Mouse (Mus musculus): ENCODE results near the gene Arid1b. TPM values are rescaled to one million over a fixed set of nuclear protein-coding genes. Genes with fewer than 3 reads are reported as not detected.

The Arid1b gene
- polyA plus RNA-seq, 1 experiment from 2014 or later, result 46.4 TPM

DNA sequence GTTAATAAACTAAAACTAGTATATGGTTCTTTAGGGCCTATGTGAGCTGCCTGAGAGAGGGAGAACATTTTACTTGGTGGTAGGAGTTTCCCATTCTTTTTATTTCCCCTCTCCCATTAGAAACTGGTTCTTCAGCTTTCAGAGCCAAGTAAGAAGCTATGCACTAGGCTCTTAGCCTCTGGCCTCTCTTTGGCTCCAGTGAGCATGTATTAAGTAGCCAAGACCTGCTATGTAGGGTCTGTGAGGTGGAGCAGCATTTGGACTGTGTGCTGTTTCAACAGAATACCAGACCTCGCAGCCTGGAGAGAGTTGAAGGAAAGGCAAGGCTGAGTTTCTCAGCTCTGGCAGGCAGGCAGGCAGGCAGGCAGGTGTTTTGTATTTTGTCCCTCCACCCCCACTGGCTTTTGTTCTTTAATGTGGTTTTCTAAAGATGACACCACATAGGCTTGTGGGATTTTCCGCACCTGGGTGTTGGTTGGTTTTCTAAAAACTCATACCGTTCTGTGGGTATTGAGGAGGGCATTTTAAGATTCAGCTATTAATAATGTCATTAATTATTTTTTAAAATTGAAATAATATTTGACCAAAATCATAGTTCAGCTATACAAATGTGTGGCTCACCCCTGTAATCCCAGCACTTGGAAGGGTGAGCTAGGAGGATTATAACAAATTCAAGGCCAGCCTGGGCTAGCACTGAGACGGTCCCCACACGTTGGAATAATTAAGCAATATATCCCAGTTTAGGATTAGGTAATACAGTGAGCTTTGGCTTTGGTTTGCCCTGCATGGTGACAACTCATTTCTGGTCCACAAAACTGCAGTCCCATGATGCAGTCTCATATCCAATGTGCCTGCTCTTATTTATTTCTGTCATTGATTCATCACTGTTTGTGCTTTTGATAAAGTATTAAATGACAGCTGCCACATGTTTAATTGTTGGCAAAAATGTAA is 132.0 kb downstream of the Arid1b start:
- in situ Hi-C loops (cut with MboI; ENCODE audit: low pct_unique_long_range_greater_than_20kb), result no loop called here
- POLR2A ChIA-PET, result interaction anchor here (0.6 kb wide), 1 partner anchor 23 kb away, joined by 3 read pairs; no protein-coding TSS in a partner anchor
- ATAC-seq (no peak), DNase-seq (ENCODE audit: low read depth, low spot score) (no peak)
- CTCF ChIA-PET, result no interaction called here
- no peaks in the 10 kb centered on the region for H3K27me3 ChIP-seq
- TF ChIP-seq CTCF (IDR thresholded peaks at IDR 0.05), result no peak

- in situ Hi-C loops (cut with MboI; ENCODE audit: low pct_unique_long_range_greater_than_20kb), result no loop called here
- H3K27me3 ChIP-seq, result no peaks in the 10 kb centered on the region
- DNase-seq (ENCODE audit: low read depth, low spot score), result no peak
- no peak for ATAC-seq
- ChIA-PET CTCF (interaction anchor here (2.1 kb wide), 1 partner anchor 11 kb away, joined by 6 read pairs; no protein-coding TSS in a partner anchor), POLR2A (no interaction called here)
- TF ChIP-seq CTCF (IDR thresholded peaks at IDR 0.05), result no peak
Observed at GRCm38 (mm10) chr17:5129606-5130005, 135.5 kb downstream of the Arid1b start.

- no peak for TF ChIP-seq CTCF (IDR thresholded peaks at IDR 0.05)
- DNase-seq (ENCODE audit: low read depth, low spot score) (no peak), ATAC-seq (no peak)
- in situ Hi-C loops (cut with MboI; ENCODE audit: low pct_unique_long_range_greater_than_20kb), result no loop called here
- ChIA-PET CTCF (no interaction called here), POLR2A (no interaction called here)
- no peaks in the 10 kb centered on the region for H3K27me3 ChIP-seq
Observed at GRCm38 (mm10) chr17:5130116-5130515, 136.0 kb downstream of the Arid1b start.

DNA sequence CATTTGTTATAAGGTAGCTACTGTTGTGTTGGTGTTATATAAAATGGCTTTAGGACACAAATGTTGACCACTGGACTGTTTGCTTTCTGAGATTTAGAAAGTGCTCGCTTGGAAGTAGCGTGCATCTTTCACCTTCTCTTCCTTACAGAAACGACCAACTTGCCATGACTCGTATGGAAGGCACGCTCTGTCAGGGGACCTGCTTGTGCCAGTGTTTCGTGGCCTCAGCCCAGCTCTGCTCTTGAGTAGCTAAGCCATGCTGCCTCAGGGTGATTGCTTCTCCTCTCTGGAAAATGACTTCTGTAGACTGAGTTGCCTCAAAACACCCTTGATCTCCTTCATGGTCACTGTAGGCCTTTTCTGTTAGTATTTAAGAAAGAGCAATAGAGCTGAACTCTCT is 137.6 kb downstream of the Arid1b start:
- peak; percentile 30 for DNase-seq (ENCODE audit: low read depth, low spot score)
- TF ChIP-seq CTCF (IDR thresholded peaks at IDR 0.05), result no peak
- POLR2A ChIA-PET, result no interaction called here
- in situ Hi-C loops (cut with MboI; ENCODE audit: low pct_unique_long_range_greater_than_20kb), result no loop called here
- CTCF ChIA-PET, result no interaction called here
- peak; percentile 15 for ATAC-seq
- no peaks in the 10 kb centered on the region for H3K27me3 ChIP-seq

GRCm38 (mm10) chr17:5132296-5132986 is 138.3 kb downstream of the Arid1b start:
- ATAC-seq (peak; percentile 90), DNase-seq (ENCODE audit: low read depth, low spot score) (peak; percentile 44)
- no peaks in the 10 kb centered on the region for H3K27me3 ChIP-seq
- ChIA-PET CTCF (no interaction called here), POLR2A (no interaction called here)
- no peak for TF ChIP-seq CTCF (IDR thresholded peaks at IDR 0.05)
- in situ Hi-C loops (cut with MboI; ENCODE audit: low pct_unique_long_range_greater_than_20kb), result no loop called here

DNA sequence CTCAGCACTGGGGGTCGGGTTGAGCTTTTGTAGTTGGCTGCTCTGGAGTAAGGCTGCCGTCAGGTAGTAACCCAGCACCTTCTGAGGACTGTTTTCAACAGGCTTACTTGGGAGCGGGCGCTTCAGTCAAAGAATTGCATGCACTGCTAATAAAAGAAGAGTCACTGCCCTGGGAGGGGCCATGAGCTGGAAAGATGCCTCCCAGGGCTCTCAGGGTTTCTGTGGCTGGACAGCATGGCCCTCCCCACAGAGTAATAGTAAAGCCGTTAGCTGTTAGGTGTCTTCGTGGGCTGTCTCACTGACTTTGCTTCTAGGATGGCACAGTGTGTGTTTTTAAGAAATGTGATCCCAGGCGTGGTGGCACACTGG is 138.8 kb downstream of the Arid1b start:
- in situ Hi-C loops (cut with MboI; ENCODE audit: low pct_unique_long_range_greater_than_20kb), result no loop called here
- peak; percentile 63 for ATAC-seq
- ChIA-PET POLR2A (no interaction called here), CTCF (no interaction called here)
- TF ChIP-seq CTCF (IDR thresholded peaks at IDR 0.05), result no peak
- DNase-seq (ENCODE audit: low read depth, low spot score), result peak; percentile 41
- no peaks in the 10 kb centered on the region for H3K27me3 ChIP-seq

DNA sequence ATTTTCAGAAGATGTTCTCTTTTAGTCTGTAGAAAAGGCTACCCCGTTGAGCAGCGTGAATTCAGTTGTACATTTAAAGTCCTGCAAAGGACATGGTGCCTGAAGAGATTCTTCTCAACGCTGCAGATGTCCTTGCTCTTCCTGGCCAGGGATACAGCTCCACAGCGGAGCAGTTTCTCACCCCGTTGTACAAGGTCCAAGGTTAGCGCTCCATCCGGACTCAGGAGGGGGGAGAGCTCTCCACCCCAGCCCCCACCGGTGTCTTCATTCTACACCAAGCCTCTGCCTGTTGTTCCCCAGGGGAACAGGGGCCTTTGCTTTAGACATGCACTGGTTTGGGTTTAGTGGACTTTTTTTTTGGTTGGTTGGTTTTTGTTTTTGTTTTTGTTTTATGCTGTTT is 139.7 kb downstream of the Arid1b start:
- no peak for ATAC-seq
- in situ Hi-C loops (cut with MboI; ENCODE audit: low pct_unique_long_range_greater_than_20kb), result no loop called here
- CTCF ChIA-PET, result interaction anchor here (1.0 kb wide), 1 partner anchor 10 kb away, joined by 3 read pairs; no protein-coding TSS in a partner anchor

GRCm38 (mm10) chr17:5134271-5134670 is 140.1 kb downstream of the Arid1b start:
- TF ChIP-seq CTCF (IDR thresholded peaks at IDR 0.05), result no peak
- POLR2A ChIA-PET, result no interaction called here
- CTCF ChIA-PET, result interaction anchor here (1.0 kb wide), 1 partner anchor 10 kb away, joined by 3 read pairs; no protein-coding TSS in a partner anchor
- in situ Hi-C loops (cut with MboI; ENCODE audit: low pct_unique_long_range_greater_than_20kb), result no loop called here
- no peaks in the 10 kb centered on the region for H3K27me3 ChIP-seq
- ATAC-seq, result no peak
- no peak for DNase-seq (ENCODE audit: low read depth, low spot score)

More for the DNA sequence above, 139.7 kb downstream of the Arid1b start:
- no peak for DNase-seq (ENCODE audit: low read depth, low spot score)
- no peak for TF ChIP-seq CTCF (IDR thresholded peaks at IDR 0.05)
- H3K27me3 ChIP-seq, result no peaks in the 10 kb centered on the region
- POLR2A ChIA-PET, result no interaction called here

- in situ Hi-C loops (cut with MboI; ENCODE audit: low pct_unique_long_range_greater_than_20kb), result loop anchor here (5.0 kb wide), 1 partner anchor 76 kb away; no protein-coding TSS in a partner anchor
- DNase-seq (ENCODE audit: low read depth, low spot score), result no peak
Observed at GRCm38 (mm10) chr17:5137936-5138335, 143.8 kb downstream of the Arid1b start.

DNA sequence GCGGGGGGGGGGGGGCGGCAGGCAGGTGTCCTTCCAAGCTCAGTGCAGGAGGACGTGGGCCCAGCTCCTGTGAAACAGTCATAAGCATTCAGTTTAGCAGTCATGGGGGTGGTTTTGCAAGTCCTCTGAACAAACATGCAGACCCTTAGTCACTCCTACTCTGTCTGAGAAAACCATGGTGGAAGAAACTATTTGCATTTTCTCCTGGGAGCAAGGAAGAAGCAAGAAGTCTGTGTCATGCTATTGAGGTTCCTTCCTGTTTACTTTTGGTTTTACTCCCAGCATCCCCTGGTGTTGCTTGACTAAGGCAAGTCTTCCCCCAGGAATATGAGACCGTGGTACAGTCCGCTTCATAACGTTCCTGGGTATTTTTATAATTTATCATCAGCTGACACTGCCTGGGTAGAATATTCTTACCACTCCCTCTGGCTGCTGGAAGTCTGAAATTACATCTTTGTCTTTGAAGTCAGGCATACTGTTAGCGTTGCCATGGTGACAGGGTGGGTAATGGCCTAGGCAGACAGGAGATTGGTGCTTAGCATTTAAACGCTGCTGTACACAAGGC is 144.6 kb downstream of the Arid1b start:
- peak; percentile 89 for DNase-seq (ENCODE audit: low read depth, low spot score)
- CTCF ChIA-PET, result interaction anchor here (1.2 to 1.9 kb wide), 3 partner anchors 13 to 47 kb away, joined by 3 to 6 read pairs (median 4); no protein-coding TSS in a partner anchor

More at GRCm38 (mm10) chr17:5137936-5138335, 143.8 kb downstream of the Arid1b start:
- POLR2A ChIA-PET, result no interaction called here
- CTCF ChIA-PET, result interaction anchor here (0.6 to 1.9 kb wide), 2 partner anchors 11 to 14 kb away, joined by 3 to 6 read pairs; no protein-coding TSS in a partner anchor
- H3K27me3 ChIP-seq, result no peaks in the 10 kb centered on the region
- ATAC-seq, result no peak
- TF ChIP-seq CTCF (IDR thresholded peaks at IDR 0.05), result no peak

More for the DNA sequence above, 144.6 kb downstream of the Arid1b start:
- in situ Hi-C loops (cut with MboI; ENCODE audit: low pct_unique_long_range_greater_than_20kb), result loop anchor here (5.0 kb wide), 1 partner anchor 76 kb away; no protein-coding TSS in a partner anchor
- POLR2A ChIA-PET, result interaction anchor here (0.5 to 1.7 kb wide), 2 partner anchors 143 to 357 kb away, joined by 3 to 4 read pairs; no protein-coding TSS in a partner anchor
- no peaks in the 10 kb centered on the region for H3K27me3 ChIP-seq
- no peak for TF ChIP-seq CTCF (IDR thresholded peaks at IDR 0.05)
- peak; percentile 89 for ATAC-seq
